Comparison of ENCODE assay signal across 1 mouse cellular context in genomic region chr8:122319708-122320075, GRCm38 (mm10).
TF ChIP-seq lines count a peak whose summit lies in the region.

No protein-coding gene starts in this region.

TF ChIP-seq in MEL, 35 proteins besides CTCF, POLR2A, EP300 and RAD21 (continued from another document):
- 0 out of 2 replicates have a peak, but pooled peaks have one; percentile 10 for TF ChIP-seq UBTF (IDR thresholded peaks at IDR 0.05; ENCODE audit: borderline replicate concordance, insufficient read depth, low read depth, low read length)
